Mouse (Mus musculus) 3T3-L1 (cell line): ENCODE data around the gene Cmtm8.

Experiments used
- DNase-seq: peaks from one replicate; pipeline ENCODE4 v3.0.0-alpha.2; 2015; ENCODE audit warnings: low read depth, low spot score

The Cmtm8 gene

GRCm38 (mm10) chr9:114787134-114787533 is 56.8 kb downstream of the Cmtm8 start:
- DNase-seq, result no peak

GRCm38 (mm10) chr9:114785432-114786125 is 58.4 kb downstream of the Cmtm8 start:
- peak; percentile 40 for DNase-seq

DNA sequence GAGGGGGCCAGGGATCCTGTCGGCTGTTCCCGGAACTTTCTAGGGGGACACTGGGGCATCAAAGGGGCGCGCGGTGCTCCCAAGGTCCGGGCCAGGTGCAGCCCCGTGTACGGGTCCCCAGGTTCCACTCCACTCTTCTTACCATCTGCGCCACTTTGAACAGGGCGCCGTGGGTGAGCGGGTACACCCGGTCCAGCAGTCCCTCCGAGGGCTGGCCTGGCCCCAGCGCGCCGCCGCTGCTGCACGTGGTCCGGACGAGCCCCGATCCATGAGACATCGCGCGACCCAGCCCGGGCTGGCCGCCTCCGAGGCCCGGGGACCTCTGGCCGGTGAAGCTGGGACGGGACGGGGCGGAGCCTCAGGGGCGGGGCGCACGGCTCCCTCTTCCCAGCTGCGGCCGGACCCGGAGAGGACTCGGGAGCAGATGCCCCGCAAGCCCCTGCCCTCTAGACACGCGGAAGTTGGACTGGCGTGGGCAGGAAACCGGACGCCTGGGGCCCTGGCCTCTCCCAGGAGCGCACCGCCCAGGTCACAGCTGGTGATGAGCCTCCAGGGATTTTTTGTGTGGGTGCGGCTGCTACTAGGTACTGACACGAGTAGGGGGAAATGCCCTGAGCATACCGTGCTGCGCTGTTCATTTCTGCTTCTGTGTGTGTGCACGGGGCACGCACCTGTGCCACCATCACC is 62.3 kb downstream of the Cmtm8 start, which contains the start of gene Cmtm7:
Cmtm7 (minus strand) TSS at position 331 of the 687 bp plus-strand sequence.
- peak; percentile 74 for DNase-seq

DNA sequence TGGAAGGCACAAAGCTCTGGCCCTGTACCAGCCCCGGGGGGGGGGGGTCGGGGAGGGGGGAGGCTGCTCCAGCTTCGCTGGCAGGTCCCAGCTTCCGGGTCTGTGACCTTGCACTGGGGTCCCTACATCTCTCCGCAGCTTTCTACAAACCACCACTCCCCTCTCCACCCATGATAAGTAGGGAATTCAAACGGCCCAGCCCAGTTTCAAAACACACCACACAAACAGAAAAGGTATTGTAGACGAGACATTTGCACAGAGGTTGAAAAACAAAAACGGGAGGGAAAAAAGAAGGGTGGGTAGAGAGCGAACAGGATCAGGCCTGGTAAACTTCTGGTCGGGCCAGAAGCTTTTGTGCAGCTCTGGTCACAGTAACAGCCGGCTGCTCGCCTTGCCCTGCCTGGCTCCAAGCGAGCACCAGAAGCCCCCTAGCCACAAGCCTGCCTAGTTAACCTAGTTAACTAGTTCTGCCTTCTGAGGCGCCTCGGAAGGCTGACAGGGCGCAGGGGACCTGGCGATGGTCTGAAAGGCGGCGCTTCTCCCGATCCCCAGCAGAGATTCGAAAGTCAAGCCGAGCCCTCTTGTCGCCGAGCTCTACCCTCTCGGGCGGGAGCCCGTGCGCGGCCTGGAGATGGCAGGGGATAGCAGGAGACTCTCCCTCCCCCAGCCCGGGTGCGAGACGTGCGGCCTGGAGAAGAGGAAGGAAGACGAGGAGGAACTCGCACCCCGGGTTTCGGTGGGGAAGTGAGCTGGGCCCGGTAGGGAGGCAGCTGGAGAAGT is 63.0 kb downstream of the Cmtm8 start:
- DNase-seq, result peak; percentile 37

DNA sequence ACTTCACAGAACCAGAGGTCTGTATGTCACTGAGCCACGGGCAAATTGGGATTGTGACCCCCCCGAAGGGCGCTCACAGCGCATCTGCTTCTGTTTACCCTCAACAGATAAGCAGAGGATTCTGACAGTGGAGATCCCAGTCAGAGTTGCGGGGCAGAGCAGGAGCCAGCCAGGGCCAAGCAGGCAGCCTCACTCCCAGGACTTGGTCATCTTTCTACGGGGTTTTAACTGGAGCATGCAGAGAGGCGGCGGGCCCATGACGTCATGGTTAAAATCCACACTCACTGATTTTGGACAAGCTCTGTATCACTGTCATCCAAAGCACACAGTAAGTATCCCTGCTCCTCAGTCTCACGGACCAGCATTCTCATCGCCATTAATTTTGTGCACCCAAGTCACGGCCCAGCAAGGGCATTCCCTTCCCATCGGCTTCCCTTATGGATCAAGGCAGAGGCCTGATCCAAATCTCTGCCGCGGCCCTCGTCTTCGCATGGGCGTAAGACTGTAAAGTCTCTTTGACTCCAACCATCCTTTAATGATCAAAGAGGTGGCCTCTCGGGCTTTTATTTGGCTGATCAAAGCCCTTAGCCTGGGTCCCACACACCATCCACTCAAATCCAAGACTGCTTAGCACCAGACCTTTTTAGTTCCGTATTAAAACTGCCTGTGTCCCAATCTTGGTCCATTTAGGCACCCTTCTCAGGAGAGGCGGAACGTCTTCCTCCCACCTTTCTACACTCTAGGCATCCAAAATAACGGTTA is 63.8 kb downstream of the Cmtm8 start:
- peak; percentile 46 for DNase-seq

DNA sequence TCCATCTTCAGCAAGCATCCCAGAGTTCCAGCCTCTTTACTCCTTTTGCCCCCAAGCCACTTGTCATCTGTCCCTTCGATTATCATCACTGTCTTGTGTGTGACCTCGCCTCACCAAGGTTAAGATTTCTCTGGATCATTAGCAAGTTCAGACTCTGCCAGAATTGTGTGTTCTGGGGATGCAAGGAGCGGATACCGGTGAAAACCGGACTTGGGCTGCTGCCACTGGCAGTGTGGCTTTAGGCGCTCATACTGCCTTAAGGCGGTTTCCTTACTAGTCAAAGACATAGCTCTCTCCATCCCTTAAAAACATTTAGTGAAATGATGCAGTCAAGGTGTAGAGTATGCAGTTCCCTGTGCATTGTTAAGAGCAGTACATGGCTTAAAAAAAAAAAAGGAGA is 65.1 kb downstream of the Cmtm8 start:
- DNase-seq, result no peak

DNA sequence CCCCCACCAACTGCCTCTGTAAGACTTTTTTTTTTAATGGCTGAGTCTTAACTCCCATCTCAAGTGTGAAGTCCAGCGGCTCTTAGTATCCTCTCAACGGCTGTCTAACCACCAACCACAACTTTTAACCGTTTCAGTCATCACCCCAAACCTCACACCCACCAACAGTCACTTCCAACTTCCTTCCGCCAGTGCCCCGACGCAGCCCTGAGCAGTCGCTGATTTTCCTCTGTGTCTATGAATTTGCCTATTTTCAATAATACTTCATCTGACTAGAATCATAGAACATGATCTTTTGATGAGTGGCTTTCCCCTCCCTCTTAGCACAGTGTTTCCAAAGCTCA is 65.9 kb downstream of the Cmtm8 start:
- no peak for DNase-seq

GRCm38 (mm10) chr9:114777178-114778046 is 66.5 kb downstream of the Cmtm8 start:
- no peak for DNase-seq

DNA sequence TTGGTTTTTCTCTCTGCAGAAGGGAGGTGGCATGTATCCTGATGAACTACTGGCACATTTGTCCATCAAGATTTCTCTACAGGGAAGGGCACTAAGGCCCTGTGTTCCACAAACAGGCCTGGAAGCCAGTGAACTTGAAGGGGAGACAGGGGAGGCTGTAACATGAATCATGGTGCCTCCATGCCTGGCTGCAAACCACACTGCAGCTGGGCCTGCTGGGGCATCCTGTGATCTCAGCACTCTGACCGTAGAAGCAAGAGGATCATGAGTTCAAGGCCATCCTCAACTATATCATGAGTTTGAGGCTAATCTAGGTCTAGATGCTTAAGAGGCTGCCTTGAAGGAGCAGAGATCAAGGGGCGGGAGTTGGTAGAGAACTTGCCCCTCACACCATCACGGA is 67.6 kb downstream of the Cmtm8 start:
- DNase-seq, result no peak

DNA sequence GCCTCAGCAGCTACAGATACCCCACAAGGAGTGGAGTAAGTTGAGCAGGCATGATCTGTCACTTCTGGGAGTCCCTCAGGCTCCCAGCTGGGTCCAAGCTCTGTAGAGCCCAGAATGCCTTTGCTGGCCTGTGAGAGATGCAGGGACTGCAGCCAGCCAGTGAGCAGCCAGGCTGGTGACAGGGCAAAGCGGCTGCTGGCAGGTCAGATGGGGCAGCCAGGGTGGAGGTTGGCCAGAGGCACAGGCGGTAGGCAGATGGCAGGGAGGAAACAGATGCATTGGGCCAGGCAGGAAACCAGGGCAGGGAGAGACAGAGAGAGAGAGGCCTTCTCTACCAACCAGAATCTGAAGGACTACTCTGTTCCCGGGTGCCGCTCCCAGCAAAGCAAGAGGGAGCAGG is 68.7 kb downstream of the Cmtm8 start:
- no peak for DNase-seq

DNA sequence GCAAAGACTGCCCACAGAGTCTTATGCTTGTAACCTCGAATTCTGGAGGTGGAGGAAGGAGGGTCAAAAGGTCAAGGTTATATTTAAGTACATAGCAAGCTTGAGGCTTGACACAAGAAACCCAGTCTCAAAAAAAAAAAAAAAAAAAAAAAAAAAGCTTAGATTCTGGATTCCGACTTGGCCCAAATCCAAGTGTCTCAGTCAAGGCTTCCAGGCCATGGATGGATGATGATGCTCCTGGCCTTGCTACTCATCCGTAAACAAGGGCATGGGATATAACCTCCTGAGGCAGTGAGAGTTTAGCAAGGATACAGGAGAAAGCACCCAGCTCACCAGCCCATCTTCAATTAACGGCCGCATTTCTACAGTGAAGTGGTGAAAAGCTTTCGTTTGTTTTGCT is 69.3 kb downstream of the Cmtm8 start:
- DNase-seq, result no peak

- DNase-seq, result no peak
These were observed 72.4 kb downstream of the Cmtm8 start for GRCm38 (mm10) chr9:114771565-114771964.

DNA sequence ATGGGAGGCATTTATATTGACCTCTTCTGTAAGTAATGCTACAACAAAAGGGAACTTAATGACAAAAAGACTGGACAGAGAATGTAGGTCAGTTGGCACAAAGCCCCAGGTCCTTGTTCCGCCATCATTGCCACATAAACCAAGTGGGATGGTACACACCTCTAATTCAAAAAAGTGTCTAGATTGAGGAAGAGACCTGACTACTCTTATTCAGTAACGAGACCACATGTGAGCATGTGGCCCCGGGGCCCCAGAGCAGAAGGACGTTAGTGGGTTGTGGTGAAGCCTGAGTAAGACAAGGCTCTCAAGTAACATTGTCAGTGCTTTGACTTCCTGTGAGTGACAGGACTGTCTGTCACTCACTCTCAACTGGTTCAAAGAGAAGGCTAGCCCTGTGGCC is 73.7 kb downstream of the Cmtm8 start:
- DNase-seq, result no peak

GRCm38 (mm10) chr9:114768066-114768465 is 75.9 kb downstream of the Cmtm8 start:
- DNase-seq, result no peak

GRCm38 (mm10) chr9:114767507-114767906 is 76.4 kb downstream of the Cmtm8 start:
- DNase-seq, result no peak

DNA sequence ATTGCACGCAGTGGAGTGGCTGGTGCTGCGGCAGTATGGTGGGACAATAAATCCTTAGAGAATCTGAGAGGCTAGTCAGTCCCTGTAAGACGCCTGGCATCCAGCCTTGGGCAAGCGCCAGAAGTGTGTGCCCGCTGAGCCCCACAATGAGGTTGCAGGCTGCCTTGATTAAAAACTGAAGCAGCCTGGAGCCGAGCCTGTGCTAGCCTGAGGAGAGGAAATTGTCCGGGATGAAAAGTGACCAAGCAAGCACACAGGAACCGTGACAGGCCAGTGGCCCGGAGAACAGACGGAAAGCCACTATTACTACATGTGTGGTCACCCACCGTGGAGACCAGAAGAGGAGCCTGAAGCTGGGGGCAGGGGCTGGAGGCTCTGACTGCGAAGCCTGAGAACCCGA is 76.9 kb downstream of the Cmtm8 start:
- no peak for DNase-seq

GRCm38 (mm10) chr9:114763341-114763740 is 80.6 kb downstream of the Cmtm8 start:
- DNase-seq, result peak; percentile 56

DNA sequence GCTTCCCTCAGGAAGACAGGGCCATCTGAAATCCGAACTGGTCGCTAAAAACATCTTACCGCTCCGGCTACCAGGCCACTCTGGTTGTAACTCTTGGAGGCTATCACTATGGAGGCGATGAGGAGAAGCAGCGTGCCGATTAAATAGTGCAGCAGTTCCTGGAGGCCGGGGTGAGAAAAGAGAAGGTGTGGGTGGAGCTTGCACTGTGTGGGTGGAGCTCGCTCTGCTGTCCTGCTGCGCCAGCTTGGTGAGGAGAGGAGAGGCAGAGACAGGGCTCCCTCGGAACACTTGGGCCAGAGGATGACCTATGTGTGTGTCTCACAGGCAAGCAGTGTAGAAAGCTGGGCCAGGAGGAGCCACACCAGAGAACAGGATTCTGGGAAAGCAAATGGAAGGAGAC is 82.1 kb downstream of the Cmtm8 start:
- no peak for DNase-seq

GRCm38 (mm10) chr9:114760353-114760752 is 83.6 kb downstream of the Cmtm8 start:
- DNase-seq, result no peak

DNA sequence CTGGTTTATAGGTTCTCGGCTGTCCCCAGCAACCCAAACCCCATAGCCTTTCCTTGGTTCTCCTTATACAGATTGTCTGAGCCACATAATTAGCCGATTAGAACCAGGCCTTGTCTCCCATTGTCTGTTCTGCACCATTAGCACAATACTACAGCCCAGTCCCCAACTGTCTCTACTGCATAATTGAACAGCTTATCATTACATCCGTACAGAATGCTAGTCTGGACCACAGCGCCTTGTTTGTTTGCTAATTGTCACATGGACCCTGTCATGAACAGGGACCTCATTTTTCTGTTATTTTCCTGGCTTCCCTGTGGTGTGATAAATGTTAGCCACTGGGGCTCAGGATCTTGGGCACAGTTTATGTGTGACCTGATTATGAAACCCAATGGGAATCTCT is 84.1 kb downstream of the Cmtm8 start:
- DNase-seq, result no peak

DNA sequence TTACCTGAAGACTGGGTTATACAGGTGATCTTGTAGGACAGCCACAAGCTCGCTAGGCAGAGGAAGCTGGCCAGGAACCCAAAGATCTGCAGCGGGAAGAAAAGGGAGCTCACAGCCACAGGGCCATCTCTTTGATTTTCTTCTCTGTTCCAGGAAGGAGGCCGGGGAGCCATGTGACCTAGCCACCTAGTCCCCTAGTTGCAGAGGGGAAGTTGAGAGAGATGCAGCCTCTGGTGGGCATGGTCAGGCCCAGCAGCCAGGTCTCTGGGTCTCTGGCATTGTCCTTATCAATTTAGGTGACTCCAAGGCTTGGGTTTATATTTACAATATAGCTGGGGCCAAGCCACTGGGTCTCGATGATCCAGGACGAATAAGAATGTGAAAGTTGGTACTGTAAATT is 85.2 kb downstream of the Cmtm8 start:
- DNase-seq, result no peak
